Mouse (Mus musculus) thymus, postnatal 36 days (tissue): ENCODE data around the gene Slc5a5.

Experiments used
- DNase-seq, 2 experiments: peaks; one replicate each; pipeline ENCODE4 v3.0.0; 2022; ENCODE audit warnings: mixed read lengths in 2 of 2

Gene Slc5a5

GRCm38 (mm10) chr8:70892022-70892895 lies at the start of gene Slc5a5:
TSS of gene Slc5a5 (minus strand) at chr8:70892757.
- peak in 1 of 2 experiments; percentile 25 for DNase-seq

DNA sequence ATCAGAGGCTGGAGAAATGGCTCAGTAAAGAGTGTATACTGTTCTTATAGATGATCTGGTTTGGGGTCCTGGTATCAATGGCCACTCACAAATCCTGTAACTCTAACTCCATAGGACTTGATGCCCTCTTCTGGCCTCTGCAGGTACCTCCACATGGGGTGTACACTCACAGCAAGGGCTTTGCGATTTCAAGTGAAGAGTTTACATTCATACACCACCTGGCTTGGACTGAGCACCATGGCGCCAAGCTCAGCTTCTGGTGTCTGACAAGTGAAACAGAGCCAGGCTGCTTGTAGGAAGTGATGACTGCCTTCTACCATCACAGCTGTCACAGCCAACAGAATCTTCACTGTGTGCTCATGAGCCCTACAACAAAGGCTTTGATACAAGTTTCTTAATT lies 48.9 kb upstream of the Slc5a5 start:
- DNase-seq: no peak

- no peak for DNase-seq
Observed at GRCm38 (mm10) chr8:70937200-70937599, 44.6 kb upstream of the Slc5a5 start.

GRCm38 (mm10) chr8:70934786-70935185 lies 42.2 kb upstream of the Slc5a5 start:
- no peak for DNase-seq

GRCm38 (mm10) chr8:70933036-70933435 lies 40.5 kb upstream of the Slc5a5 start:
- DNase-seq: no peak

DNA sequence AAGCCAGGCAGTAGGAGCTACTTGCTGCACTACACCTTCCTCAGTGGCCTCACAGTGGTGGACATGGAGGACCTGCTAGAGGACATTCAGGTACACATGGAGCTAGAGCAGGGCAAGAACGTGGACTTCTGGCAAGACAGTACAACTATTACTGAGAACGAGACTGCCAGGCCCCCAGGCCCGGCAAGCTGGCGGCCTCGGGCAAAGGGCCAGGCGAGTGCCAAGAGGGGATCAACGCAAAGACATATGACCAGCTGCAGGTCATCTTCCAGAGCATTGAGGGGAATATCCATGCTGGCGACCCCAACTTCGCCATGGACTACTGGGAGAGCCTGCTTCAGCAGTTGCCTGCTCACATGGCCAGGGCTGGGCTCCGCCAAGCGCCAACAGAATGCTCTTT lies 39.2 kb upstream of the Slc5a5 start:
- DNase-seq: no peak

DNA sequence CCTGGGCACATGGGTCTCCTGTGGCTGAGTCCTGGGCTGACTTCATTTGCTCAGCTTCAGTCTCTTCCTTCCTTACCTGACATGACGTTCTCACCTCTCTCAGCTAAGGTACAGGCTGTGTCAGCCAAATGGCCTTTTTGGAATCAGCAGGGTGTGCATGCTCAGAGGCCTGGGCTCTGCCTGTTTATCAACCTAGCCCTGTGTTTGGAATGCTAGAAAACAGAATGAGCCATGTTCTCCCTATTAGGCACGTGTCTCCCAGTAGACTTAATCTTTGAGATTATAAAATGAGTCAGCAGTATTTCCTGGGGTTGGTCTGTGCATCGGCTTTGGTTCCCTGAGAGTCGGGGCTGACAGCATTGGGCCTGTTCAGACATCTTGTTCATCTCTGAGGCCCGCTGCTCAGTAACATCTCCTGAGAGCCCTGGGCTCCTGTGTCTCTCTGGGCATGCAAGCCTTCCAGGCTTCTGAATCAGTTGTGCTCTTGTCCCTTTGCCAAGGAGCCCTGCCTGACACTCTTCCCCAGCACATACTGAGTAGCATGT lies 36.3 kb upstream of the Slc5a5 start:
- no peak for DNase-seq

DNA sequence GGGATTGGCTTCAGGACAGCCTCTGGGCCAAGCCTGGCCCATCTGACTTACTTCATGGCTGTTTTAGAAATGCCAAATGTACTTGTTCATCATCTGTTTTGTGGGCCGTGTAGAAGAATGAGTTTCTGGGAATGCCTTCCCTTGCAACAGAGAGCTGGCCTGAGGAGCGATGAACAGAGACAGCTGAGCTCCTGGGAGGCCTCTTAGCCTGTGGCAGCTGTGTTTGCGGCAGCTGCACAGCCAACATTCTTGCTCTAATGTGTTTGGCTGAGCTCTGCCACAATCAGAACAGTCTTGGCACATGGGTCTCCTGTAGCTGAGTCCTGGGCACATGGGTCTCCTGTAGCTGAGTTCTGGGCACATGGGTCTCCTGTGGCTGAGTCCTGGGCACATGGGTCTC lies 35.5 kb upstream of the Slc5a5 start:
- DNase-seq: no peak

- no peak for DNase-seq
Observed at GRCm38 (mm10) chr8:70926396-70926795, 33.8 kb upstream of the Slc5a5 start.

GRCm38 (mm10) chr8:70925754-70926153 lies 33.2 kb upstream of the Slc5a5 start:
- no peak for DNase-seq

- no peak for DNase-seq
Observed at GRCm38 (mm10) chr8:70924151-70924550, 31.6 kb upstream of the Slc5a5 start.

- no peak for DNase-seq
Observed at GRCm38 (mm10) chr8:70920049-70920922, 27.7 kb upstream of the Slc5a5 start.

DNA sequence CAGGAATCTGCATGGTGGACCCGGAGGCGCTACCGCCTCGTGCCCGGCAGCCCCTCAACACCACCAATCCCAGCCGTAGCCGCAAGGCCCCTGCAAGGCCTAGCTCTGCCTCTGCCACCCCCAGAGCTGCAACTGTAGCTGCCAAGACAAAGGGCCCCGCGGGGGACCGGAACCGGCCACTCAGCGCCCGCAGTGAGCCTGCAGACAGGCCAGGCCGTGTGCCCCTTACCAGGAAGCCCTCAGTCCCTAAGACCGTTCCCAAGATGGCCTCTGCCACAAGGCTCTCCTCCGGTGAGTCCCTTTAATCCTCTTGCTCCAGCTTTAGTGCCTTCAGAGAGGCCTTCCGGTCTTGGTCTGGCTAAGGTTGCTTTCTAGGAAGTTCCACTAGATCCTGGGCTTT lies 22.1 kb upstream of the Slc5a5 start:
- DNase-seq: no peak

- no peak for DNase-seq
Observed at GRCm38 (mm10) chr8:70913523-70913922, 21.0 kb upstream of the Slc5a5 start.

DNA sequence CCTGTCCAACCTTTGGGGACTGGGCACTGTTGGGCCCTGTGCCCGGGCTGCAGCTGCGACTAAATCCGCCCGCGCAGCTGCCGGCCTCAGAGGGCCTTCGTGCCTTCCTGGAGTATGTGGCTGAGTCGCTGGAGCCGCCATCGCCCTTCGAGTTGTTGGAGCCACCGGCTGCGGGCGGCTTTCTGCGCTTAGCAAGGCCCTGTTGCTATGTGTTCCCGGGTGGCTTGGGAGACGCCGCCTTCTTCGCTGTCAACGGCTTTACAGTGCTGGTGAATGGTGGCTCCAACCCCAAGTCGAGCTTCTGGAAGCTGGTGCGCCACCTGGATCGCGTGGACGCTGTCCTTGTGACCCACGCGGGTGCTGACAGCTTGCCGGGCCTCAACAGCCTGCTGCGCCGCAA lies 20.4 kb upstream of the Slc5a5 start:
- no peak for DNase-seq

- no peak for DNase-seq
Observed at GRCm38 (mm10) chr8:70911596-70911995, 19.0 kb upstream of the Slc5a5 start.

- DNase-seq: no peak
Observed at GRCm38 (mm10) chr8:70907518-70907917, 15.0 kb upstream of the Slc5a5 start.

GRCm38 (mm10) chr8:70905831-70906736 lies 13.5 kb upstream of the Slc5a5 start, which contains the start of gene Map1s:
TSS of gene Map1s (plus strand) at chr8:70905932.
- DNase-seq: peak; percentile 90 to 91

DNA sequence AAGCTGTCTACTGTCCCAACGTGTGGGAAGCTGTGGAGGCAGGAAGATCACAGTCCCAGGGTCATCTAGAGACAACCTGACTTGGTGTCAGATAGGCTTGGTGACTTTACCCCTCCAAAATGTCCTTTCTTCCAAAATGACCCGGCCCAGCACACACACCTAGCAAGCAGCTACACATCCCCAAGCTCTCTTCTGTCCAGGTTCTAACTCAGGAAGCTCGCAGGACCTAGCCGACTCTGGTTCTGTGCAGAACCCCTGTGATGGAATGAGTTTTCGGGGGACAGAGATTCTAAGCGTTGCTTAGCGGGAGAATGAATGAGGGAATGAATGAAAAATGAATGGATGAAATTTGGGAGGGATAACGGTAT lies 12.9 kb upstream of the Slc5a5 start:
- no peak for DNase-seq

DNA sequence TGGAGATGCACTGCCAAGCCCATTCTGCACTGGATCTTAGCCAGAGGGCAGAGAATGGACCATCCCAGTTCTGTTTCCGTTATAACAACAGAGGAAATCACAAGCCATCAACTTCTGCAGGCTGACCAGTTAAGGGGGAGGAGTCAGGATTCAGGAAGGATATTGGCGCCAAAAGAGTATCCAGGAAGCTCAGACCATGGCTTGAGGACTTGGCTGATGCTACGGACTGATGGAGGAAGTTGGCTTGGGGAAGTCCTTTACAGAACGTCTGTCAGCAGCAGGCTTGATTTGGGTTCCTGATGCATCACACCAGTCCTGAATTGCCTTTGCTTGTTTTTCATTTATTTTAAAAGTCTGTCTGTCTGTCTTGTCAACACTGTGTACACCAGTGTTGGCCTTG lies 12.0 kb upstream of the Slc5a5 start:
- DNase-seq: no peak

DNA sequence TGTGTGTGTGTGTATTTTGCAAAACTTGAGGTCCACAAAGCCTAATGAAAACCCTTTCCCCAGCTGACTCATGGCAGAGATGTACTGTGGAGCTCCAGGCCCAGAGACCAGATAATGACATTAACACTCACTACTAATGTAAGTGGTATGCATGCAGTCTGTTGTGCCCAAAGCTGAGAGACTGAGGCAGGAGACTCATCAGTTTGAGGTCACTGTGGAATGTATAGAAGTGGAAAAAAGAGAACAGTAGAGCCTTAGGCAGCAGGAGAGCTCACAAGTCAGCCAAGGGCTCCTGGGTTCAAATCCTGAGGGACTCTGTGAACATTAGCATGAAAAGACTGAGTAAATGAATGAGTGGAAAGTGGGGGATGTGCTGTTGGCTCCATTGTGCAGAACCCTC lies 11.0 kb upstream of the Slc5a5 start:
- no peak for DNase-seq

- DNase-seq: no peak
Observed at GRCm38 (mm10) chr8:70903112-70903511, 10.6 kb upstream of the Slc5a5 start.
